Comparison of ENCODE assay signal across 8 mouse cellular contexts in genomic region chr2:117412045-117412606, GRCm38 (mm10).
DNase-seq lines count a peak whose midpoint lies in the region.

No protein-coding gene starts in this region.

- peak; percentile 13 for DNase-seq in gastrocnemius, adult 18-20 months (ENCODE audit: low spot score)
- no peak for DNase-seq in gastrocnemius, postnatal 25 days
- peak; percentile 40 to 54 for DNase-seq in right cerebral cortex, adult 2 months (ENCODE audit: low spot score in 2 of 2)
- DNase-seq in right cerebral cortex, postnatal 4 days, result no peak
- peak; percentile 25 to 37 for DNase-seq in layer of hippocampus, postnatal 10 days (ENCODE audit: low spot score in 2 of 2)
- DNase-seq in thymus, postnatal 36 days, result peak; percentile 61 to 77
- no peak for DNase-seq in urinary bladder, adult 18-20 months (ENCODE audit: low spot score in 2 of 2)
- no peak for DNase-seq in frontal cortex, postnatal 10 days (ENCODE audit: low spot score in 2 of 2)

Comparison
In these comparisons a context has a peak if more than half of its experiments do, and no peak if none do; other contexts are left out.
1. DNase-seq: peak in gastrocnemius, adult 18-20 months (single experiment), right cerebral cortex, adult 2 months (2 of 2), layer of hippocampus, postnatal 10 days (2 of 2) and thymus, postnatal 36 days (2 of 2); none in gastrocnemius, postnatal 25 days (single experiment), right cerebral cortex, postnatal 4 days (single experiment), urinary bladder, adult 18-20 months (0 of 2) and frontal cortex, postnatal 10 days (0 of 2).